In genomic region chr4:148770582-148771408, GRCm38 (mm10) we compare ENCODE assay signal across 8 mouse cellular contexts. TPM values are rescaled to one million over a fixed set of nuclear protein-coding genes. Genes with fewer than 3 reads are reported as not detected.
DNase-seq lines count a peak whose midpoint lies in the region; ATAC-seq and TF ChIP-seq lines count a peak whose summit lies in the region.
"Had no signal": no experiment of that assay in that cellular context is flagged by ENCODE, and none has a peak within 500 bp of the region (broad histone marks: within the 10 kb centered on the region; RNA-seq: fewer than 3 reads in every experiment).

No protein-coding gene starts in this region.

- H3K27me3 ChIP-seq in lung, embryonic 14.5 days (ENCODE audit: insufficient read depth, low read length) = peaks cover 30% of the 10 kb centered on the region
- peaks cover 5% of the 10 kb centered on the region; the same call in 1 of the 2 replicates for H3K27me3 ChIP-seq in lung, postnatal 0 days (replicated peaks; ENCODE audit: insufficient read depth, low read length)
- H3K27me3 ChIP-seq in forebrain, embryonic 12.5 days = peaks cover 63% of the 10 kb centered on the region
- peaks cover 66% of the 10 kb centered on the region for H3K27me3 ChIP-seq in limb, embryonic 13.5 days
- no peaks in the 10 kb centered on the region; the same call in 1 of the 2 replicates for H3K27me3 ChIP-seq in thymus, adult 2 months (ENCODE audit: control insufficient read depth, insufficient read depth, low read length)

- H3K9me3 ChIP-seq in lung, embryonic 14.5 days (ENCODE audit: low read depth, low read length) = no peaks in the 10 kb centered on the region
- no peaks in the 10 kb centered on the region for H3K9me3 ChIP-seq in lung, postnatal 0 days (ENCODE audit: low read length)
- H3K9me3 ChIP-seq in forebrain, embryonic 12.5 days = no peaks in the 10 kb centered on the region
- no peaks in the 10 kb centered on the region for H3K9me3 ChIP-seq in limb, embryonic 13.5 days

- TF ChIP-seq CTCF in lung, embryonic 14.5 days (IDR thresholded peaks at IDR 0.05; ENCODE audit: low read depth) = no peak
- TF ChIP-seq CTCF in lung, postnatal 0 days (IDR thresholded peaks at IDR 0.05) = no peak
- TF ChIP-seq CTCF in thymus, adult 2 months (IDR thresholded peaks at IDR 0.05; ENCODE audit: borderline replicate concordance, control insufficient read depth, extremely low read depth, insufficient read depth, low read length, poor library complexity) = no peak

- WGBS in lung, embryonic 14.5 days = 8% methylated on average over 21 of the region's 21 CpGs
- WGBS in lung, postnatal 0 days = 17% methylated on average over 21 of the region's 21 CpGs
- 2% methylated on average over 21 of the region's 21 CpGs for WGBS in forebrain, embryonic 12.5 days
- 3% methylated on average over 21 of the region's 21 CpGs for WGBS in limb, embryonic 13.5 days
- 34% methylated on average over 21 of the region's 21 CpGs for WGBS in thymus, adult 2 months

- no peak overlapping the region for H3K27ac ChIP-seq in lung, embryonic 14.5 days (ENCODE audit: low read depth)
- no peak overlapping the region for H3K27ac ChIP-seq in lung, postnatal 0 days (ENCODE audit: low read length)
- H3K27ac ChIP-seq in forebrain, embryonic 12.5 days = peak overlapping the region; percentile 16; the same call in 1 of the 2 replicates
- H3K27ac ChIP-seq in limb, embryonic 13.5 days = no peak overlapping the region
- H3K27ac ChIP-seq in thymus, adult 2 months (ENCODE audit: control insufficient read depth, insufficient read depth, low read length) = no peak overlapping the region

- peak; percentile 55 for ATAC-seq in lung, embryonic 14.5 days (ENCODE audit: insufficient read depth)
- no peak for ATAC-seq in lung, postnatal 0 days
- peak; percentile 37 for ATAC-seq in forebrain, embryonic 12.5 days (ENCODE audit: low FRiP score)
- ATAC-seq in limb, embryonic 13.5 days (ENCODE audit: low FRiP score, low read depth) = 0 out of 2 replicates have a peak, but pooled peaks have one; percentile 14
- no peak for ATAC-seq in erythroblast, adult 5-6 weeks (replicated peaks; ENCODE audit: low FRiP score, poor library complexity, severe bottlenecking)

- no peak for DNase-seq in lung, embryonic 14.5 days
- DNase-seq in lung, postnatal 0 days (ENCODE audit: low spot score) = no peak
- no peak for DNase-seq in thymus, adult 2 months
- DNase-seq in urinary bladder, adult 18-20 months (ENCODE audit: low spot score in 2 of 2) = no peak

- no peak overlapping the region for H3K4me3 ChIP-seq in lung, embryonic 14.5 days (ENCODE audit: low read depth, low read length)
- no peak overlapping the region for H3K4me3 ChIP-seq in lung, postnatal 0 days (ENCODE audit: low read depth, low read length)
- H3K4me3 ChIP-seq in forebrain, embryonic 12.5 days (replicated peaks) = peak overlapping the region; percentile 12
- no peak overlapping the region; the same call in 1 of the 2 replicates for H3K4me3 ChIP-seq in limb, embryonic 13.5 days
- H3K4me3 ChIP-seq in thymus, adult 2 months (ENCODE audit: control insufficient read depth, insufficient read depth, low read length) = no peak overlapping the region

- H3K36me3 ChIP-seq in lung, embryonic 14.5 days (ENCODE audit: insufficient read depth) = no peaks in the 10 kb centered on the region
- no peaks in the 10 kb centered on the region for H3K36me3 ChIP-seq in lung, postnatal 0 days (ENCODE audit: insufficient read depth, low read length)
- no peaks in the 10 kb centered on the region for H3K36me3 ChIP-seq in forebrain, embryonic 12.5 days (replicated peaks)
- H3K36me3 ChIP-seq in limb, embryonic 13.5 days = no peaks in the 10 kb centered on the region
- no peaks in the 10 kb centered on the region for H3K36me3 ChIP-seq in thymus, adult 2 months (ENCODE audit: control insufficient read depth, insufficient read depth, low read length)

- TF ChIP-seq EP300 in lung, postnatal 0 days (IDR thresholded peaks at IDR 0.05) = no peak

- no peak overlapping the region for H3K4me2 ChIP-seq in lung, embryonic 14.5 days
- H3K4me2 ChIP-seq in lung, postnatal 0 days (replicated peaks; ENCODE audit: low read depth, low read length) = no peak overlapping the region
- peak overlapping the region; percentile 46 for H3K4me2 ChIP-seq in forebrain, embryonic 12.5 days
- peak overlapping the region; percentile 48 for H3K4me2 ChIP-seq in limb, embryonic 13.5 days (replicated peaks)
- H3K4me2 ChIP-seq: liver, embryonic 11.5 days had no signal

- H3K4me1 ChIP-seq in lung, embryonic 14.5 days (ENCODE audit: insufficient read depth) = no peaks in the 10 kb centered on the region
- H3K4me1 ChIP-seq in lung, postnatal 0 days (ENCODE audit: insufficient read depth, low read depth, low read length) = no peaks in the 10 kb centered on the region
- H3K4me1 ChIP-seq in forebrain, embryonic 12.5 days = peaks cover 62% of the 10 kb centered on the region
- H3K4me1 ChIP-seq in limb, embryonic 13.5 days = peaks cover 28% of the 10 kb centered on the region
- H3K4me1 ChIP-seq in thymus, adult 2 months (replicated peaks; ENCODE audit: control insufficient read depth, insufficient read depth, low read length) = no peaks in the 10 kb centered on the region

- H3K9ac ChIP-seq in lung, embryonic 14.5 days = no peak overlapping the region
- no peak overlapping the region for H3K9ac ChIP-seq in lung, postnatal 0 days (replicated peaks; ENCODE audit: low read depth)
- H3K9ac ChIP-seq in forebrain, embryonic 12.5 days = no peak overlapping the region
- no peak overlapping the region for H3K9ac ChIP-seq in limb, embryonic 13.5 days

- TF ChIP-seq POLR2A in thymus, adult 2 months (IDR thresholded peaks at IDR 0.05; ENCODE audit: control insufficient read depth, extremely low read depth, insufficient read depth, low read length, poor library complexity) = no peak

RNA-seq across cellular contexts. Expression of gene Casz1, which starts 33.4 kb away (rescaled TPM):
- 6.9 and 8.3 TPM in 2 replicates for polyA plus RNA-seq in lung, embryonic 14.5 days (2014; fragmentation: Nextera tagmentation; extraction: Ambion mirVana)
- 9.7 and 10.3 TPM in 2 replicates for polyA plus RNA-seq in lung, postnatal 0 days (2015; fragmentation: Nextera tagmentation; extraction: Ambion mirVana)
- polyA plus RNA-seq in forebrain, embryonic 12.5 days (2016; fragmentation: Nextera tagmentation; extraction: Ambion mirVana) = 2.8 and 3.1 TPM in 2 replicates
- polyA plus RNA-seq in limb, embryonic 13.5 days (2015; fragmentation: Nextera tagmentation; extraction: Ambion mirVana) = 4.1 and 4.5 TPM in 2 replicates
- total RNA-seq in erythroblast, adult 5-6 weeks (2015; ENCODE audit: low replicate concordance) = 1.5 and 2.5 TPM in 2 replicates
- 1.2 and 1.5 TPM in 2 replicates for total RNA-seq in erythroblast, adult 5-6 weeks (2017; ENCODE audit: low replicate concordance)
- 5.3 and 5.8 TPM in 2 replicates for polyA plus RNA-seq in thymus, adult 2 months (2012; rRNA removed)

Comparison
In these comparisons a context has a peak if more than half of its experiments do, and no peak if none do; other contexts are left out.
1. ATAC-seq: peak in lung, embryonic 14.5 days (single experiment), forebrain, embryonic 12.5 days (single experiment) and limb, embryonic 13.5 days (single experiment); none in lung, postnatal 0 days (single experiment) and erythroblast, adult 5-6 weeks (single experiment).
2. H3K4me2 ChIP-seq: peak in forebrain, embryonic 12.5 days (single experiment) and limb, embryonic 13.5 days (single experiment); none in lung, embryonic 14.5 days (single experiment) and lung, postnatal 0 days (single experiment).